Mouse (Mus musculus) kidney, adult 8-10 months (tissue): ENCODE measurements around the gene Sipa1l3.

Experiments
- DNase-seq, 2 experiments: peaks; one replicate each; pipeline ENCODE4 v3.0.0; 2022

Sipa1l3 gene

GRCm38 (mm10) chr7:29319337-29320307 lies 198.8 kb downstream of the Sipa1l3 start:
- no peak for DNase-seq

GRCm38 (mm10) chr7:29318115-29318911 lies 200.1 kb downstream of the Sipa1l3 start:
- no peak for DNase-seq

GRCm38 (mm10) chr7:29317558-29317957 lies 200.9 kb downstream of the Sipa1l3 start:
- no peak for DNase-seq

GRCm38 (mm10) chr7:29316976-29317375 lies 201.5 kb downstream of the Sipa1l3 start:
- no peak for DNase-seq

GRCm38 (mm10) chr7:29316137-29316734 lies 202.2 kb downstream of the Sipa1l3 start:
- DNase-seq = no peak

GRCm38 (mm10) chr7:29314844-29315628 lies 203.4 kb downstream of the Sipa1l3 start:
- DNase-seq = no peak

GRCm38 (mm10) chr7:29313572-29314261 lies 204.7 kb downstream of the Sipa1l3 start:
- DNase-seq = no peak

GRCm38 (mm10) chr7:29313051-29313450 lies 205.4 kb downstream of the Sipa1l3 start:
- no peak for DNase-seq

GRCm38 (mm10) chr7:29309749-29310148 lies 208.7 kb downstream of the Sipa1l3 start:
- no peak for DNase-seq

GRCm38 (mm10) chr7:29309221-29309721 lies 209.2 kb downstream of the Sipa1l3 start:
- no peak for DNase-seq

- peak; percentile 84 to 90 for DNase-seq
These were observed 210.9 kb downstream of the Sipa1l3 start for GRCm38 (mm10) chr7:29307350-29308104.

- peak in 1 of 2 experiments; percentile 28 for DNase-seq
These were observed 211.8 kb downstream of the Sipa1l3 start for GRCm38 (mm10) chr7:29306619-29307018.

GRCm38 (mm10) chr7:29306108-29306507 lies 212.3 kb downstream of the Sipa1l3 start:
- no peak for DNase-seq

GRCm38 (mm10) chr7:29305263-29305988 lies 213.0 kb downstream of the Sipa1l3 start:
- no peak for DNase-seq

- DNase-seq = no peak
These were observed 213.8 kb downstream of the Sipa1l3 start for GRCm38 (mm10) chr7:29304463-29305262.

- peak; percentile 45 to 51 for DNase-seq
These were observed 214.5 kb downstream of the Sipa1l3 start, which contains the start of gene Dpf1 for GRCm38 (mm10) chr7:29303738-29304462. Dpf1 (plus strand) TSS chr7:29303951.

GRCm38 (mm10) chr7:29302641-29303040 lies 215.8 kb downstream of the Sipa1l3 start:
- no peak for DNase-seq

- DNase-seq = peak in 1 of 2 experiments; percentile 62
These were observed 217.3 kb downstream of the Sipa1l3 start for GRCm38 (mm10) chr7:29301127-29301566.
